Mouse (Mus musculus): ENCODE data around the gene Gm8251. TPM values are rescaled to one million over a fixed set of nuclear protein-coding genes. Genes with fewer than 3 reads are reported as not detected.
"Not testable (repeated sequence)": the region's sequence is repeated elsewhere in the genome, so short reads cannot be mapped to it uniquely, and the experiment has no call there.

Gene Gm8251
- polyA plus RNA-seq (2015; fragmentation: Nextera tagmentation; extraction: Ambion mirVana): 0.03 TPM in 1 of 2 replicates, not detected in the other

DNA sequence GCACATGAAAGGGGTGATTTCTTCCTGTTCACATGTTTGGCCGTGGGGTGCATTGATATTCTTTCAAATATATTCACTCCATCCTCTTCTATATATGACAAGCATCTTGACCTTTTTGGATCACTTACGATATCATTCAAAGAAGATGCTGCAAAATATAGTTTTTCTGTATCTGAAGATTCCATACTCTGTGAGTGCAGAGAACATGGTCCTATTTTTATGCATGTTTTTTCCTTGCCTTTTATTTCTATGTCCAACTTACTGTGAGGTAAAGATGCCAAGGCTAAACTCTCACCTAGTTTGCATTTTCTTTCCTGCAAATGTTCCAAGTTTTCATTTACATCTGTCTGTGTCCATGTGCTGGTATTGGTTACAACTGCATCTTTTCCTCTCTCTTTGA, at the start of gene Gm8251:
Gene Gm8251 (minus strand): TSS at position 101 of the 400 bp plus-strand sequence.
- Histone ChIP-seq H3K27me3 (no peaks in the 10 kb centered on the region), H3K36me3 (no peaks in the 10 kb centered on the region)
- 76% methylated on average over 2 of the region's 2 CpGs for WGBS

DNA sequence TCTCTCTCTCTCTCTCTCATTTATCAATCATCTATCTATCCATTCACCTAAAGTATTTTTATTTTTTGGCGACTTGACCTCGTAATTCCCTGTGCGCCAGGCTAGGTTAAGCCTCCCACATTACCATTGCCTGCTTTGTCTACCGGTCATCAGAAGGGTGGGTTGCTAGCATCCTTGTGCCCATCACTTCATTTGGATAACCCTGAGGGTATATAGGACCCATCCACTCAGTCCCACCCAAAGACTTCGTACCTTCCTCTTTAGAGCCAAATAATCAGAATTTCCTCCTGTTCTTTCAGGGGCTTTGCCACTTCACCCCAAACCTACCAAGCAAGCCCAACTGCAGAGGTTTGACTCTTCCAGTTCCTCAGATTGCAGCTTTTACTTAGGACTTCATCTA, 41.2 kb upstream of the Gm8251 start:
- WGBS: 15% methylated on average over 5 of the region's 5 CpGs
- H3K27ac ChIP-seq: no peak overlapping the region
- peak overlapping the region; percentile 31; the same call in 1 of the 2 replicates for H3K9ac ChIP-seq
- H3K36me3 ChIP-seq: peaks cover 21% of the 10 kb centered on the region
- H3K27me3 ChIP-seq: no peaks in the 10 kb centered on the region
- H3K4me1 ChIP-seq (replicated peaks): peaks cover 12% of the 10 kb centered on the region
- ATAC-seq (replicated peaks; ENCODE audit: insufficient number of reproducible peaks, insufficient read depth, low FRiP score, low read depth): no peak
- no peaks in the 10 kb centered on the region for H3K9me3 ChIP-seq (replicated peaks)
- peak overlapping the region; percentile 88; the same call in 1 of the 2 replicates for H3K4me3 ChIP-seq
- peak overlapping the region; percentile 82 for H3K4me2 ChIP-seq

More for the DNA sequence above, at the start of gene Gm8251:
- no peak within 1 kb of the TSS for H3K4me3 ChIP-seq
- no peak within 1 kb of the TSS for H3K4me2 ChIP-seq
- ATAC-seq (replicated peaks; ENCODE audit: insufficient number of reproducible peaks, insufficient read depth, low FRiP score, low read depth): no peak
- no peaks in the 10 kb centered on the region for H3K4me1 ChIP-seq (replicated peaks)
- no peaks in the 10 kb centered on the region for H3K9me3 ChIP-seq (replicated peaks)
- no peak within 1 kb of the TSS for H3K27ac ChIP-seq
- no peak within 1 kb of the TSS for H3K9ac ChIP-seq

DNA sequence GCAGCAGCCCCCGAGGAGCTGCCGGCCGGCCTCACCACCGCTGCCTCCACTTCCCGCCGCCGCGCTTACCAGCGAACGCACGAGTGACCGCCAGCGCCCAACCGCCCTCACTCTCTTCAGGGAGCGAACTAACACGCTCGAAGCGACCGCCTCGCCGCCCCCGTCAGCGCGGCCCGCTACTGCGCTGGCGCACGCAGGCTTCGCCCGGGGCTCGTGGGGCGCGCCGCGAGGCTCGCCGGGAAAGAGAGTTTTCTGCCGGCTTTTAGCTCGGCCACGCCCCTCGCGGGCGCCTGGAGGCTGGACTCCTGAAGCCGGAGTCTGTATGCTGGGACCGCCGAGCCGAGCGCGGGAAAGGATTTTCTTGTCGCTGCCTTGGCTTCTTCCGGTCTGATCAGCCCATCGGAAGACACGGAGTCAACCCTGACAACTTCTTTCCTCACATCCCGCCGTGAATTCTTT, 40.6 kb upstream of the Gm8251 start, which contains the start of gene Tex30:
Gene Tex30 (minus strand): TSS at position 183 of the 459 bp plus-strand sequence.
- Histone ChIP-seq H3K4me3 (peak within 1 kb of the TSS; percentile 88), H3K4me1 (replicated peaks) (peaks cover 12% of the 10 kb centered on the region), H3K9me3 (replicated peaks) (no peaks in the 10 kb centered on the region), H3K36me3 (peaks cover 17% of the 10 kb centered on the region), H3K4me2 (peak within 1 kb of the TSS; percentile 82), H3K27me3 (no peaks in the 10 kb centered on the region), H3K27ac (peak within 1 kb of the TSS; percentile 93), H3K9ac (peak within 1 kb of the TSS; percentile 71)
- WGBS: under 1% methylated on average over 55 of the region's 55 CpGs
- ATAC-seq (replicated peaks; ENCODE audit: insufficient number of reproducible peaks, insufficient read depth, low FRiP score, low read depth): peak; percentile 98

DNA sequence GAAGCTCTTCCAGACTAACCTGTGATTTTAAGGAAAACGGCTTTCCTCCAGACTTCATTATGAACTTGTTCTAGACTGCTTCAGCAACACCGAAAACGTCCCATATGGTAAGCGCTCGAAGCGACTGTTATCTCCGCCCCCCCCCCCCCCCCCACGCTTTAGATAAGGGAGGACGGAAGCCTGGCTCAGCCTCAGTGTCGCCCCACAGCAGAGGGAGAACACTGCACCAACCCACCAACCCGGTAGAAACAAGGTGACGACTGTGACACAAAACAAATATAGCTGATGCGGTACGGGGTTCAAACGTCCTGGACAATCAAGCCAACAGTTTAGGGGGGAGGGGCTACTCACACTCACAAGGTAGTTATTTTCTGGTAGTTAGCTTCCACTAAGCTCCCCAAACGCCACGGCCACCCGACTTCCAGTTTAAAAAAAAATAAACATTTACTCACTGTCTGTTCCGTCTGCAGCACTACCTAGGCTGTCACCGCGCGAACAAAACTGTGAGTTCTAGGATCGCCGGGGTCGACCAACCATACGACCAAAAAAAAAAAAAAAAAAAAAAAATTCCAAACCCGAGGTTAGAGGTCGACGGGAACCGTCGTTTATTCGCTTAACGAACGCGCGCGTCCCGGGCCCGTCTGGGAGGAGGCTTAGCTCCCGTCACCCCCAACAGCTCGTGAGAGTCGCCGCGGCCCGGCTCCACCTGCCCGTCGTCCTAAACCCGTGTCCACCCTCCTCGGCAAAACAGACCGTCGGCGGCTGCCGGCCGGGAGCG, 39.9 kb upstream of the Gm8251 start:
- peak; percentile 69 for ATAC-seq (replicated peaks; ENCODE audit: insufficient number of reproducible peaks, insufficient read depth, low FRiP score, low read depth)
- peak overlapping the region; percentile 71 for H3K9ac ChIP-seq
- WGBS: under 1% methylated on average over 55 of the region's 55 CpGs
- peaks cover 12% of the 10 kb centered on the region for H3K4me1 ChIP-seq (replicated peaks)
- peaks cover 17% of the 10 kb centered on the region for H3K36me3 ChIP-seq
- peak overlapping the region; percentile 82 for H3K4me2 ChIP-seq
- H3K9me3 ChIP-seq (replicated peaks): no peaks in the 10 kb centered on the region
- H3K27me3 ChIP-seq: no peaks in the 10 kb centered on the region
- peak overlapping the region; percentile 88 for H3K4me3 ChIP-seq
- peak overlapping the region; percentile 93 for H3K27ac ChIP-seq

DNA sequence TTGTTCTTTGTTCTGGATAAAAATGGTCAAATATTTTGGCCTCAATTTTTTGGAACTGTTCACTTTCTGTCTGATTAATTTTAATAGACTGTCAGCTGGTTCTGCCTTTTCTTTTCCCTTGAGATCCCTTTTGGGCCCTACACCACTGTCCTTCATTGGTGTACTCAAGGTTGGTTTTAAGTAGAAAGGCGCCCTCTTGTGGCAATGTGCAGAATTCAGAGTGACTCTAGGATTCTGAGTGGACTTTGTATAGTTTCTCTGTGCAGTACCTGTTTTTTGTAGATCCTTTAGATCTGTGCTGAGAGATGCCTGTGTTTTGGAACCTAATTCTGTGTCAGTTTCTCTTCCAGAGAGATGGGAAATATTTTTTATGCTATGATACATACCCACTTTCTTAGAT, 2.9 kb upstream of the Gm8251 start:
- Histone ChIP-seq H3K27me3 (no peaks in the 10 kb centered on the region), H3K4me2 (no peak overlapping the region), H3K9me3 (replicated peaks) (no peaks in the 10 kb centered on the region), H3K36me3 (no peaks in the 10 kb centered on the region), H3K4me1 (replicated peaks) (no peaks in the 10 kb centered on the region), H3K9ac (no peak overlapping the region), H3K27ac (no peak overlapping the region), H3K4me3 (no peak overlapping the region)
- ATAC-seq (replicated peaks; ENCODE audit: insufficient number of reproducible peaks, insufficient read depth, low FRiP score, low read depth): no peak
- 0% methylated on average over 1 of the region's 1 CpGs for WGBS

DNA sequence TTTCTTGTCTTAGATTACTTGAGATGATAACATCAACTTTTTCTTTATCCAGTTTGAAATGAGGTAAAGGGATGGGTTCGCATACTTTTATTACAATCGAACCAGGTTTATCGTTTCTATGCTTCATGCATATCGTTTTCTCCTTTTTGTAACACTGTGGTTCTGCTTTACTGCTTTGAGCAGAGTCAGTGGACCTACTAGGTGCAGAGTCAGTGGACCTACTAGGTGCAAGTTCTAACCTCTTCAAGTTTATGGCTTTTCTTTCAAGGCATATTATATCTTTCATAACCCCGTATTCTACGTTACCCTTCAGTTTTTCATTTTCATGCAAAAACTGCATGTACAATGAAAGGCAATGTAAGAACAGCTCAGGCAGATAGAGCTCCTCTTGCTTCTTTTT, 1.7 kb upstream of the Gm8251 start:
- ATAC-seq (replicated peaks; ENCODE audit: insufficient number of reproducible peaks, insufficient read depth, low FRiP score, low read depth): no peak

DNA sequence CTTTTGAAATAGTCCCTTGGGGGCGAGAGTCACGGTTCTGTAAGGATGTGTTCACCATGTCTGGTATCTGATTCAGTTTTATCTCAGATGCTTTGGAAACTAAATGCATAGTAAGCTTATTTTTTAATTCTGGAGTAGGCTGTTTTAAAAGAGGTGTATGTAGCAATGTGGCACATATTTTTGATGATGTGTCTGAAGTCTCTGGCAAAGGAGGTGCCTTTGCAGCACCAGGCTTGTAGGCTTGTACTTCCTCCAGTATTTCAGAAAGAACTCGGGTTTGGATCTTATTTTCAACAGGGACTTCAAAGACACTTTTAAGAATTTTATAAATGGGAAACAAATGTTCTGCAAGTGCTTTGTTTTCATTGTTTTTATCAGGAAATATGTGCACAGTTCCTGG, 3.9 kb downstream of the Gm8251 start:
- Histone ChIP-seq H3K4me1 (replicated peaks) (no peaks in the 10 kb centered on the region), H3K36me3 (no peaks in the 10 kb centered on the region), H3K4me3 (no peak overlapping the region), H3K27me3 (no peaks in the 10 kb centered on the region), H3K9me3 (replicated peaks) (no peaks in the 10 kb centered on the region), H3K9ac (no peak overlapping the region), H3K4me2 (no peak overlapping the region), H3K27ac (no peak overlapping the region)
- no peak for ATAC-seq (replicated peaks; ENCODE audit: insufficient number of reproducible peaks, insufficient read depth, low FRiP score, low read depth)
- WGBS: 59% methylated on average over 3 of the region's 3 CpGs

More for the DNA sequence above, 1.7 kb upstream of the Gm8251 start:
- no peak overlapping the region for H3K4me3 ChIP-seq
- H3K9ac ChIP-seq: no peak overlapping the region
- H3K27ac ChIP-seq: no peak overlapping the region
- H3K4me2 ChIP-seq: no peak overlapping the region
- no peaks in the 10 kb centered on the region for H3K27me3 ChIP-seq
- H3K4me1 ChIP-seq (replicated peaks): no peaks in the 10 kb centered on the region
- no peaks in the 10 kb centered on the region for H3K36me3 ChIP-seq
- WGBS: 91% methylated on average over 6 of the region's 6 CpGs
- H3K9me3 ChIP-seq (replicated peaks): no peaks in the 10 kb centered on the region

DNA sequence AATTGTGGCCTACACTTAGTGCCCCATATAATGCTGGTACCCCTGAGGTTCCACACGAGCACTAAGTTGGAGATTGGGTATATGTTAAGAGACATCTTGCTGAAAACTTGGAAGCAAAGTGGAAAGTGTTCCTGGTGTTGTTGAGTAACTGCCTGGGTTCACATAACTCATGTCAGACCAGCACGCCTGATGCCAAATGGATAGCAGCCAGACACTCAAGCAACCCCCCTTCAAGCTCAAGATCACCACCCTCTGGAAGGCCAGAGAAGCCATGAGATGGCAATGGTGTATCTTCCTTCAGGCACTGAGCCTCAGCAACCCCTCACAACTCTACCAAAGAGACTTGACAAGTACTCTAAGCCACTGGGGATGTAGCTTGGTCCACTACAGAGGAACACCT, 15.2 kb downstream of the Gm8251 start:
- 65% methylated on average over 2 of the region's 2 CpGs for WGBS
- H3K4me3 ChIP-seq: no peak overlapping the region

DNA sequence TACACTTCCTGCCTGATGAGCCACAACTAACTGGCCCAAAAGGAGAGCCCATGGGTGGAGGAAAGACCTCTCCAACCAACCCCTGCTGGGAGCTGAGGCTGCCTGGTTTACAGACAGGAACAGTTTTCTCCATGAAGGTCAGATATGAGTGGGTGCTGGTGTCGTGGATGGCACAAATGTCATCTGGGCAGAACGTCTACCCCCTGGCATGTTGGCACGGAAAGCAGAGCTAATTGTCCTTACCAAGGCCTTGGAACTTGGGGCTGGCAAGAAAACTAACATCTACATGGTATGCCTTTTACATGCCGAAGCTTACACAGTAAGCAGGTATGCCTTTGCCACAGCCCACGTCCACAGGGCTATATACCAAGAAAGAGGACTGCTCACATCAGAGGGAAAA, 16.0 kb downstream of the Gm8251 start:
- not testable (repeated sequence) for ATAC-seq (replicated peaks; ENCODE audit: insufficient number of reproducible peaks, insufficient read depth, low FRiP score, low read depth); H3K4me1 ChIP-seq (replicated peaks); H3K4me3 ChIP-seq; H3K36me3 ChIP-seq; H3K9ac ChIP-seq; H3K27me3 ChIP-seq; H3K9me3 ChIP-seq (replicated peaks); H3K4me2 ChIP-seq; H3K27ac ChIP-seq
- 80% methylated on average over 5 of the region's 5 CpGs for WGBS

More for the DNA sequence above, 15.2 kb downstream of the Gm8251 start:
- no peak for ATAC-seq (replicated peaks; ENCODE audit: insufficient number of reproducible peaks, insufficient read depth, low FRiP score, low read depth)
- H3K27me3 ChIP-seq: no peaks in the 10 kb centered on the region
- no peak overlapping the region for H3K4me2 ChIP-seq
- H3K9ac ChIP-seq: no peak overlapping the region
- no peaks in the 10 kb centered on the region for H3K4me1 ChIP-seq (replicated peaks)
- no peak overlapping the region for H3K27ac ChIP-seq
- H3K9me3 ChIP-seq (replicated peaks): no peaks in the 10 kb centered on the region
- no peaks in the 10 kb centered on the region for H3K36me3 ChIP-seq

DNA sequence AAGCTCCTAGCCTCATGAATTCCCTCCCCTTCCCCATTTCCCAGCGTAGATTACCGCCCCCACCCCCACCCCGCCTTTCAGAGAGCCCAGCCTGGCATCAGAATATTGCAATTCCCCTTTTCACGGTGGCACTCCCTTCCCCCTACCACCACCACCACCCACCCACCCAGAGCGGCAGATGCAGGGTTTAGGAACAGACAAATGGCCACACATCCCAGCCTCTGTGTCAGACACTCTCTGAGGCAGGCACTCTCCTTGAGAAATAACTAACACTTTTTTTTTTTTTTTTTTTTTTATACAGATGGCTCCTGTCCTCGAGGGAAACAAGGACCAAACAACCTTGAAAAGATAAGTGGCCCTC, 19.2 kb downstream of the Gm8251 start:
- 4% methylated on average over 6 of the region's 6 CpGs for WGBS
- H3K36me3 ChIP-seq: no peaks in the 10 kb centered on the region
- no peaks in the 10 kb centered on the region for H3K4me1 ChIP-seq (replicated peaks)
- no peak for ATAC-seq (replicated peaks; ENCODE audit: insufficient number of reproducible peaks, insufficient read depth, low FRiP score, low read depth)
- no peak overlapping the region for H3K27ac ChIP-seq
- no peaks in the 10 kb centered on the region for H3K9me3 ChIP-seq (replicated peaks)
- H3K4me2 ChIP-seq: peak overlapping the region; percentile 82
- peak overlapping the region; percentile 52 for H3K9ac ChIP-seq
- peak overlapping the region; percentile 58 for H3K4me3 ChIP-seq
- no peaks in the 10 kb centered on the region for H3K27me3 ChIP-seq

DNA sequence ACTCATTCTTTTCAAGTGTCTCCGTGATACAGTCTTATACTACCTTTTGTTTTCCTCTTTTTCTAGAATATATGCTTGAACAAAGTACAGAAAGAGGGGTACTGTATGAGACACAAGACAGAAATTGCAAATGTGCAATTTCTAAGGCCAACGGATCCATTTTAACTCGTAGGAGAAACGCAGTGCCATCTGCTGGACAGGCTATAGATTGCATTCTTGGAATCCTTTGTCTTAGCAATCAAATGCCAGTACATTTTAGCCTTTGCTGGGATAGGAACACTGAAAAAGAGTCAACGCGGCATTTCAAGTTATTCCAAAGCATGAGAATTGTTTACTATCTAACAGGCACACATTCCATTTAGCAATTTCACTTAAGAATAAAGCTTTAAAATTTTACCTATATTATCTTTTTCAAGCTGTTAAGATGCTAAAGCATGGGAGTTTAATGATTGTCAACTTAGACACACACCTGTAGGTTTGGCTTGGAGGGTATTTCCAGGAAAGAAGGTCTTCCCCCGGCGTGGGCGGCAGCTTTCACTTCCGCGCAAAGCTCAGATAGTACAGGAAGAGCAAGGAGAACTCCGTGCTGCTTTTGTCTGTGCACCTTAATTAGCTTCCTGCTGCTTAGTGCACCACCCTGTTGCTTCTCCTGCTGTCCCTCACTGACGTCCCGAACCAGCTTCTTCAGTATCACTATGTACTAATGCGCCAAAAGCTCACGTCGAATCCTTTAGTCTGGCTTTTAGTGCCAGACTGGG, 19.8 kb downstream of the Gm8251 start:
- H3K36me3 ChIP-seq: no peaks in the 10 kb centered on the region
- no peaks in the 10 kb centered on the region for H3K9me3 ChIP-seq (replicated peaks)
- under 1% methylated on average over 17 of the region's 17 CpGs for WGBS
- peak overlapping the region; percentile 52 for H3K9ac ChIP-seq
- ATAC-seq (replicated peaks; ENCODE audit: insufficient number of reproducible peaks, insufficient read depth, low FRiP score, low read depth): no peak
- H3K4me1 ChIP-seq (replicated peaks): no peaks in the 10 kb centered on the region
- H3K27me3 ChIP-seq: no peaks in the 10 kb centered on the region
- H3K27ac ChIP-seq: no peak overlapping the region
- peak overlapping the region; percentile 82 for H3K4me2 ChIP-seq
- H3K4me3 ChIP-seq: peak overlapping the region; percentile 58

All from heart, embryonic 15.5 days (tissue).